Mouse (Mus musculus) pancreas, adult 10 weeks (tissue): ENCODE results near the gene Tomm7. TPM values are rescaled to one million over a fixed set of nuclear protein-coding genes. Genes with fewer than 3 reads are reported as not detected.

Experiments used
- polyA plus RNA-seq: library from polyadenylated mRNA; stranded (reverse); fragments of 350-450 nt; fragmentation: Illumina TruSeq; extraction: RNeasy Lipid Tissue Mini Kit (QIAGEN cat#74804); gene quantifications from one replicate; pipeline ENCODE4 v1.2.3, GENCODE M21; 2015; ENCODE audit warnings: low read depth, low replicate concordance; ENCODE audit not compliant: insufficient read depth

Tomm7 gene
- polyA plus RNA-seq, result 24.0 TPM

GRCm38 (mm10) chr5:23843674-23844530 is at the start of gene Tomm7:
Tomm7 (minus strand) TSS chr5:23844161.

Other genes with a start within 250 kb of the Tomm7 start
- gene Srpk2, start 159.5 kb downstream of the Tomm7 start, polyA plus RNA-seq, result 6.8 TPM
- gene Pus7, start 60.5 kb downstream of the Tomm7 start, polyA plus RNA-seq, result 6.1 TPM
- 14.5 TPM for gene Rint1, start 56.5 kb downstream of the Tomm7 start, polyA plus RNA-seq
- gene Fam126a, start 186.5 kb upstream of the Tomm7 start, polyA plus RNA-seq, result 2.8 TPM